Mouse (Mus musculus) MEL (cell line): ENCODE measurements around the gene Psen2.

ENCODE experiments used
- CTCF ChIP-seq, 3 experiments: IDR thresholded peaks in 2 of 3; conservative IDR thresholded peaks in 1 of 3; 2 replicates each; pipeline ENCODE4 v1.5.1; 2011 to 2012; ENCODE audit warnings: low read length in 3 of 3, low read depth in 2 of 3, mild to moderate bottlenecking in 2 of 3, improper control_type of control experiment in 1 of 3, inconsistent platforms in 1 of 3, mixed read lengths in 1 of 3, moderate library complexity in 1 of 3; ENCODE audit not compliant: control insufficient read depth in 1 of 3, insufficient read depth in 1 of 3, poor library complexity in 1 of 3, severe bottlenecking in 1 of 3
- EP300 ChIP-seq, 2 experiments: IDR thresholded peaks; 2 replicates each; pipeline ENCODE4 v1.6.1; 2011; ENCODE audit warnings: improper control_type of control experiment in 2 of 2, low read length in 2 of 2, low read depth in 1 of 2, mild to moderate bottlenecking in 1 of 2
- HCFC1 ChIP-seq: IDR thresholded peaks from 2 replicates; pipeline ENCODE4 v1.6.1; 2012; ENCODE audit warnings: low read depth, mild to moderate bottlenecking, inconsistent platforms, low read length, improper control_type of control experiment, moderate library complexity
- MAX ChIP-seq: IDR thresholded peaks from 2 replicates; pipeline ENCODE4 v1.6.1; 2011; ENCODE audit warnings: low read length, improper control_type of control experiment
- MYC ChIP-seq: IDR thresholded peaks from 2 replicates; pipeline ENCODE4 v1.6.1; 2011; ENCODE audit warnings: low read depth, mild to moderate bottlenecking, low read length, improper control_type of control experiment, moderate library complexity
- NRF1 ChIP-seq: IDR thresholded peaks from 2 replicates; pipeline ENCODE4 v1.6.1; 2014; ENCODE audit warnings: low read depth, mild to moderate bottlenecking, inconsistent platforms, low read length, improper control_type of control experiment, moderate library complexity; ENCODE audit not compliant: poor library complexity, insufficient read depth, severe bottlenecking
- POLR2A ChIP-seq, 2 experiments: IDR thresholded peaks; 2 replicates each; pipeline ENCODE4 v1.6.1; 2011 to 2012; ENCODE audit warnings: low read length in 2 of 2, mild to moderate bottlenecking in 2 of 2, control low read depth in 1 of 2, improper control_type of control experiment in 1 of 2, low read depth in 1 of 2, moderate library complexity in 1 of 2; ENCODE audit not compliant: control insufficient read depth in 1 of 2, insufficient read depth in 1 of 2, poor library complexity in 1 of 2
- RAD21 ChIP-seq: IDR thresholded peaks from 2 replicates; pipeline ENCODE4 v1.6.1; 2011; ENCODE audit warnings: mild to moderate bottlenecking, low read depth, low read length, improper control_type of control experiment
- UBTF ChIP-seq: IDR thresholded peaks from 2 replicates; pipeline ENCODE4 v1.6.1; 2012; ENCODE audit warnings: low read depth, mild to moderate bottlenecking, inconsistent platforms, low read length, improper control_type of control experiment, moderate library complexity, borderline replicate concordance; ENCODE audit not compliant: insufficient read depth
- ZMIZ1 ChIP-seq: IDR thresholded peaks from 2 replicates; pipeline ENCODE4 v1.6.1; 2012; ENCODE audit warnings: low read depth, mild to moderate bottlenecking, inconsistent platforms, low read length, improper control_type of control experiment, moderate library complexity

GRCm38 (mm10) chr1:180195703-180196381 lies 67.4 kb downstream of the Psen2 start:
- TF ChIP-seq MAX, result peak; percentile 97
- peak; percentile 78 for TF ChIP-seq MYC
- no peak for TF ChIP-seq UBTF
- no peak for TF ChIP-seq EP300 (IDR thresholded peaks at IDR 0.05; ENCODE audit: low read depth in 1 of 2, low read length in 2 of 2)
- TF ChIP-seq NRF1, result peak; percentile 74
- no peak for TF ChIP-seq CTCF (IDR thresholded peaks at IDR 0.05 in 2 of 3, conservative IDR thresholded peaks at IDR 0.05 in 1 of 3; ENCODE audit: control insufficient read depth in 1 of 3, insufficient read depth in 1 of 3, low read depth in 2 of 3, low read length in 3 of 3, poor library complexity in 1 of 3, severe bottlenecking in 1 of 3)
- no peak for TF ChIP-seq ZMIZ1
- TF ChIP-seq HCFC1, result peak; percentile 51; the same call in 1 of the 2 replicates
- TF ChIP-seq RAD21, result no peak
- peak; percentile 34 to 53; a peak in 1 of 4 replicates for TF ChIP-seq POLR2A (IDR thresholded peaks at IDR 0.05; ENCODE audit: control insufficient read depth in 1 of 2, insufficient read depth in 1 of 2, low read depth in 1 of 2, low read length in 2 of 2, poor library complexity in 1 of 2)
